Mouse (Mus musculus) megakaryocyte, embryonic 14.5 days (primary cell): ENCODE data around the gene Adgrv1. TPM values are rescaled to one million over a fixed set of nuclear protein-coding genes. Genes with fewer than 3 reads are reported as not detected.

Experiments used
- H3K27me3 ChIP-seq: replicated peaks from 2 replicates; pipeline ENCODE3; 2012; ENCODE audit warnings: inconsistent platforms
- H3K36me3 ChIP-seq: replicated peaks from 2 replicates; pipeline ENCODE3; 2012; ENCODE audit warnings: low read length, inconsistent platforms, mixed read lengths
- H3K4me1 ChIP-seq: 2 replicates; pipeline ENCODE4 v1.6.1; 2012; ENCODE audit warnings: inconsistent platforms
- H3K4me3 ChIP-seq: replicated peaks from 2 replicates; pipeline ENCODE3; 2012; ENCODE audit warnings: moderate library complexity, mild to moderate bottlenecking, inconsistent platforms
- H3K9me3 ChIP-seq: 2 replicates; pipeline ENCODE4 v1.6.1; 2012; ENCODE audit warnings: inconsistent platforms
- FLI1 ChIP-seq: IDR thresholded peaks from 2 replicates; pipeline ENCODE4 v1.6.1; 2012; ENCODE audit warnings: low read length, inconsistent platforms, mixed read lengths
- GATA1 ChIP-seq: IDR thresholded peaks from 3 replicates; pipeline ENCODE4 v1.6.1; 2012; ENCODE audit warnings: mixed read lengths, low read length, inconsistent platforms, borderline replicate concordance
- polyA plus RNA-seq: library from polyadenylated mRNA; stranded (reverse); fragments of >175 nt; gene quantifications from 2 replicates; pipeline ENCODE4 v1.2.3, GENCODE M21; 2012; ENCODE audit warnings: low replicate concordance; ENCODE audit not compliant: insufficient read depth

Adgrv1 gene
- polyA plus RNA-seq, 1 experiment: not detected

GRCm38 (mm10) chr13:81230161-81230560 is 402.8 kb downstream of the Adgrv1 start:
- Histone ChIP-seq H3K4me1 (0 out of 2 replicates have a peak, but pooled peaks cover 3% of the 10 kb centered on the region), H3K27me3 (no peaks in the 10 kb centered on the region), H3K9me3 (peaks cover 11% of the 10 kb centered on the region; the same call in 1 of the 2 replicates), H3K4me3 (no peak overlapping the region), H3K36me3 (no peaks in the 10 kb centered on the region)
- TF ChIP-seq FLI1: no peak
- TF ChIP-seq GATA1: no peak

- no peaks in the 10 kb centered on the region for H3K36me3 ChIP-seq
- no peaks in the 10 kb centered on the region for H3K4me1 ChIP-seq
Observed at GRCm38 (mm10) chr13:81223768-81224167, 409.2 kb downstream of the Adgrv1 start.

GRCm38 (mm10) chr13:81222377-81222776 is 410.6 kb downstream of the Adgrv1 start:
- Histone ChIP-seq H3K9me3 (no peaks in the 10 kb centered on the region), H3K4me1 (no peaks in the 10 kb centered on the region), H3K36me3 (no peaks in the 10 kb centered on the region), H3K4me3 (no peak overlapping the region), H3K27me3 (no peaks in the 10 kb centered on the region)
- TF ChIP-seq GATA1: no peak
- no peak for TF ChIP-seq FLI1

More at GRCm38 (mm10) chr13:81223768-81224167, 409.2 kb downstream of the Adgrv1 start:
- H3K9me3 ChIP-seq: no peaks in the 10 kb centered on the region
- TF ChIP-seq GATA1 (no peak), FLI1 (no peak)
- no peak overlapping the region for H3K4me3 ChIP-seq
- H3K27me3 ChIP-seq: no peaks in the 10 kb centered on the region

- no peak overlapping the region for H3K4me3 ChIP-seq
- no peaks in the 10 kb centered on the region for H3K27me3 ChIP-seq
- H3K36me3 ChIP-seq: no peaks in the 10 kb centered on the region
- no peak for TF ChIP-seq FLI1
- no peak for TF ChIP-seq GATA1
- 0 out of 2 replicates have a peak, but pooled peaks cover under 1% of the 10 kb centered on the region for H3K9me3 ChIP-seq
- no peaks in the 10 kb centered on the region for H3K4me1 ChIP-seq
Observed at GRCm38 (mm10) chr13:81211436-81211835, 421.5 kb downstream of the Adgrv1 start.

- Histone ChIP-seq H3K36me3 (no peaks in the 10 kb centered on the region), H3K4me1 (no peaks in the 10 kb centered on the region), H3K27me3 (no peaks in the 10 kb centered on the region), H3K4me3 (no peak overlapping the region), H3K9me3 (no peaks in the 10 kb centered on the region)
- TF ChIP-seq FLI1: no peak
- no peak for TF ChIP-seq GATA1
Observed at GRCm38 (mm10) chr13:81210516-81210915, 422.4 kb downstream of the Adgrv1 start.

GRCm38 (mm10) chr13:81209815-81210214 is 423.1 kb downstream of the Adgrv1 start:
- TF ChIP-seq FLI1: no peak
- TF ChIP-seq GATA1: no peak
- no peaks in the 10 kb centered on the region for H3K27me3 ChIP-seq
- H3K4me3 ChIP-seq: no peak overlapping the region
- H3K36me3 ChIP-seq: no peaks in the 10 kb centered on the region
- no peaks in the 10 kb centered on the region for H3K4me1 ChIP-seq
- 0 out of 2 replicates have a peak, but pooled peaks cover 3% of the 10 kb centered on the region for H3K9me3 ChIP-seq

GRCm38 (mm10) chr13:81208106-81208613 is 424.8 kb downstream of the Adgrv1 start:
- TF ChIP-seq FLI1 (no peak), GATA1 (no peak)
- Histone ChIP-seq H3K4me3 (no peak overlapping the region), H3K9me3 (peaks cover 7% of the 10 kb centered on the region), H3K36me3 (no peaks in the 10 kb centered on the region), H3K4me1 (no peaks in the 10 kb centered on the region), H3K27me3 (no peaks in the 10 kb centered on the region)

GRCm38 (mm10) chr13:81181966-81182908 is 450.7 kb downstream of the Adgrv1 start:
- Histone ChIP-seq H3K9me3 (no peaks in the 10 kb centered on the region), H3K36me3 (no peaks in the 10 kb centered on the region), H3K27me3 (no peaks in the 10 kb centered on the region), H3K4me3 (no peak overlapping the region), H3K4me1 (no peaks in the 10 kb centered on the region)
- TF ChIP-seq GATA1 (no peak), FLI1 (no peak)

- Histone ChIP-seq H3K9me3 (no peaks in the 10 kb centered on the region), H3K4me1 (no peaks in the 10 kb centered on the region), H3K27me3 (peaks cover 2% of the 10 kb centered on the region), H3K4me3 (no peak overlapping the region), H3K36me3 (no peaks in the 10 kb centered on the region)
- TF ChIP-seq FLI1 (no peak), GATA1 (no peak)
Observed at GRCm38 (mm10) chr13:81181459-81181858, 451.5 kb downstream of the Adgrv1 start.

- Histone ChIP-seq H3K9me3 (no peaks in the 10 kb centered on the region), H3K4me3 (no peak overlapping the region), H3K4me1 (no peaks in the 10 kb centered on the region), H3K27me3 (peaks cover 2% of the 10 kb centered on the region), H3K36me3 (no peaks in the 10 kb centered on the region)
- no peak for TF ChIP-seq GATA1
- no peak for TF ChIP-seq FLI1
Observed at GRCm38 (mm10) chr13:81176820-81177219, 456.1 kb downstream of the Adgrv1 start.
